Mouse (Mus musculus) embryo, embryonic 11 days (tissue): ENCODE data around the gene Tff1.

Source experiments
- DNase-seq: peaks from one replicate; pipeline ENCODE4 v3.0.0-alpha.2; 2015

Gene Tff1

GRCm38 (mm10) chr17:31165127-31165526, at the start of gene Tff1:
Gene Tff1, minus strand, starts transcription at chr17:31165277.
- no peak for DNase-seq

- no peak for DNase-seq
Observed at GRCm38 (mm10) chr17:31211881-31212280, 46.8 kb upstream of the Tff1 start.

- no peak for DNase-seq
Observed at GRCm38 (mm10) chr17:31210299-31210698, 45.2 kb upstream of the Tff1 start.

- no peak for DNase-seq
Observed at GRCm38 (mm10) chr17:31209376-31209930, 44.4 kb upstream of the Tff1 start.

- no peak for DNase-seq
Observed at GRCm38 (mm10) chr17:31208654-31209053, 43.6 kb upstream of the Tff1 start.

GRCm38 (mm10) chr17:31207771-31208334, 42.8 kb upstream of the Tff1 start, which contains the start of gene Ubash3a:
Gene Ubash3a, plus strand, starts transcription at chr17:31207873.
- DNase-seq = no peak

GRCm38 (mm10) chr17:31198877-31199276, 33.8 kb upstream of the Tff1 start, which contains the start of gene Tmprss3:
Gene Tmprss3, minus strand, starts transcription at chr17:31198977.
- no peak for DNase-seq

- no peak for DNase-seq
Observed at GRCm38 (mm10) chr17:31196283-31196682, 31.2 kb upstream of the Tff1 start.

GRCm38 (mm10) chr17:31195207-31195606, 30.1 kb upstream of the Tff1 start:
- DNase-seq = no peak

GRCm38 (mm10) chr17:31193360-31193759, 28.3 kb upstream of the Tff1 start:
- DNase-seq = no peak

- peak; percentile 30 for DNase-seq
Observed at GRCm38 (mm10) chr17:31192663-31193062, 27.6 kb upstream of the Tff1 start.

GRCm38 (mm10) chr17:31191825-31192224, 26.7 kb upstream of the Tff1 start:
- DNase-seq = no peak

GRCm38 (mm10) chr17:31187370-31187769, 22.3 kb upstream of the Tff1 start:
- DNase-seq = peak; percentile 77

GRCm38 (mm10) chr17:31184269-31184990, 19.4 kb upstream of the Tff1 start:
- no peak for DNase-seq

- DNase-seq = no peak
Observed at GRCm38 (mm10) chr17:31183180-31183974, 18.3 kb upstream of the Tff1 start.

- DNase-seq = no peak
Observed at GRCm38 (mm10) chr17:31181490-31181889, 16.4 kb upstream of the Tff1 start.

- no peak for DNase-seq
Observed at GRCm38 (mm10) chr17:31176321-31176720, 11.2 kb upstream of the Tff1 start.

- no peak for DNase-seq
Observed at GRCm38 (mm10) chr17:31169796-31170195, 4.7 kb upstream of the Tff1 start.

GRCm38 (mm10) chr17:31163821-31164220, 1.3 kb downstream of the Tff1 start:
- no peak for DNase-seq

- DNase-seq = no peak
Observed at GRCm38 (mm10) chr17:31162607-31163006, 2.5 kb downstream of the Tff1 start.

GRCm38 (mm10) chr17:31160291-31160690, 4.8 kb downstream of the Tff1 start:
- DNase-seq = no peak

- DNase-seq = no peak
Observed at GRCm38 (mm10) chr17:31157921-31158320, 7.2 kb downstream of the Tff1 start.

GRCm38 (mm10) chr17:31153785-31154184, 11.3 kb downstream of the Tff1 start:
- no peak for DNase-seq
